Mouse (Mus musculus) lung, postnatal 25 days (tissue): ENCODE measurements around the gene Ccl26.
"Not testable (repeated sequence)": the region's sequence is repeated elsewhere in the genome, so short reads cannot be mapped to it uniquely, and the experiment has no call there.

ENCODE experiments used
- DNase-seq: peaks from one replicate; pipeline ENCODE4 v3.0.0; 2022; ENCODE audit warnings: low spot score

The Ccl26 gene

DNA sequence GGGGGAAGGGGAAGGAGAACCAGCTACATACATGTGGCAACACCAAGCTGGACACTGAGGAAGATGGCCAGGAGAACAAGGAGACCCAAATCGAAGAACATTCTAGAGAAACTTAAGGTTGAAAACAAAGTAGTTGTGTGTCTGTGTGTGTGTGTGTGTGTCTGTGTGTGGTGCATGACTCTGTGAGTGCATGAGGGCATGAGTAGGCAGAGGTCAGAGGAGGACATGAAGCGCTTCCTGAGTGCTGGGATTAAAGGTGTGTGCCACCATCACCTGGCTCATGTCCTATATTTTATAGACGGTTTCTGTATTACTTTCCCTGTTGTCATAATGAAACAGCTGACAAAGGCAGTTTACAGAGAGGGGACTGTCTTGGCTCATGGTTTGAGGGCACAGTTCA, at the start of gene Ccl26:
Ccl26 (minus strand) TSS at position 101 of the 400 bp plus-strand sequence.
- DNase-seq, result no peak

DNA sequence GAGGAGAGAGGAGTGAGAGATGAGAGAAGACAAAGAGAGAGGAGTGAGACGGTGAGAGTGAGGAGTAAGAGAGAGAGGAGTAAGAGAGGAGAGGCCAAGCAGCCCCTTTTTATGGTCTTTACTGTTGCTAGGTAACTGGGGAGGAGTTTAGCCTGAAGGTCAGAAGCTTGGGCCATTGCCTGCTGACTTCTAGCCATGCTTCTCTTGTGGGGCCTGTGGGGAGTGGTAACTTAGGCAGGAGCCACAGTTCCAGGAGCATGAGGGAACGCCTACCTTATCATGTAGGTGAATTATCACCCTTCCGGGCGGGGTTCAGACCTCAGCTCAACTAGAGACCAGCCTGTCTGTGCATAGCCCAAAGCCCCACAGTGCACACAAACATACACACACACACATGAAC, 46.4 kb upstream of the Ccl26 start:
- DNase-seq, result no peak

- DNase-seq, result no peak
Measured at GRCm38 (mm10) chr5:135607581-135607980, 44.2 kb upstream of the Ccl26 start.

- DNase-seq, result not testable (repeated sequence)
Measured at GRCm38 (mm10) chr5:135606717-135607116, 43.3 kb upstream of the Ccl26 start.

- not testable (repeated sequence) for DNase-seq
Measured at GRCm38 (mm10) chr5:135604643-135605042, 41.3 kb upstream of the Ccl26 start.

- no peak for DNase-seq
Measured at GRCm38 (mm10) chr5:135589996-135590784, 26.8 kb upstream of the Ccl26 start.

DNA sequence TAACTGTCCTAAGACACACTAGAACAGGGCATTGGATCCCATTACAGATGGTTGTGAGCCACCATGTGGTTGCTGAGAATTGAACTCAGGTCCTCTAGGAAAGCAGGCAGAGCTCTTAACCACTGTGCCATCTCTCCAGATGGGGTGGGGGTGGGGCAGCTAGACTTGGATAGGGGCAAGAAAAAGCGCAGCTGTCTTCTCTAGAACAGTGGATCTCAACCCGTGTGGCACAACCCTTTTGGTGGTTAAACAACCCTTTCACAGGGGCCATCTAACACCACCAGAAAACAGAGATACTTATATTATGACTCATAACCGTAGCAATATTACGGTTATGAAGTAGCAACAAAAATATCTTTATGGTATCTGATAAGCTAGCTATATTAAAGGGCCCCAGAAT, 24.4 kb upstream of the Ccl26 start:
- no peak for DNase-seq

GRCm38 (mm10) chr5:135585691-135586090, 22.3 kb upstream of the Ccl26 start:
- DNase-seq, result no peak

DNA sequence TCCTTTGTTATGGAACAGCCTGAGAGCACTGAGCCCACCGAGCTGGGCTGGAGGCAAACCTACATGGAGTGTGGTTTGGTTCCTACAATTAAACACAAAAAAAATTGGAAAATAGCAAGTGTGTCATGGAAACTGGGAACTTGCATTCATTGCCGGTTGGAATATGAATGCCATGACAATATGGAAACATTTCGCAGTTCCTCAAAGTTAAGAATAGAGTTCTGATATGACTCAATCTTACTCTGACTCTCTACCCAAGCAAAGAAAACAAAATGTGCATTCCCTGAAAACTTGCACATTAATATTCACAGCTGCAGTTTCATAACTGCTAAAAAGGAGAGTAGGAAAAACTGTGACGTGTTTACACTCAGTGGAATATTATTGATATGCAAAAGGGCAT, 19.0 kb upstream of the Ccl26 start:
- DNase-seq, result no peak

DNA sequence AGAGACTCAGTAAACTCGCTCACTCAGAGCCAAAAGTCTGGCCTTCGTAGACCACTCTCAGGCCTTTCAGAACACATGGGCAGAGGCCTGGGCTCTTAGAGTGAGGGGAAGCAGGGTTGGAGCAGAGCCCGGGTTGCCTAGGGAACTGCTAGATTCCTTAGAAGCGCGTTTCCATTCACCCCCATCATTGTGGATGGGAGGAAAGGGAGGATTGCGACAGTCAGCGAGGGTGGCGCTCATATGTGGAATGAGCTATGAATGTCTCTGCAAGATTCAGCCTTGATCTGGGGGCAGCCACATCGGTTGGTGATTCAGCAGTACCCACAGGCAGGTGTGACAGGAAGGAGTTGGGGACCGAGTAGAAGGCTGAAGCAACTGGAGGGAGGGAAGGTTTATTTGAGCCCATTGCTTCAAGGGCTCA, 16.0 kb upstream of the Ccl26 start:
- DNase-seq, result no peak

GRCm38 (mm10) chr5:135576055-135576454, 12.7 kb upstream of the Ccl26 start:
- DNase-seq, result no peak

GRCm38 (mm10) chr5:135573006-135573405, 9.6 kb upstream of the Ccl26 start, which contains the start of gene Ccl24:
Gene Ccl24 (minus strand): TSS chr5:135573049.
- no peak for DNase-seq

DNA sequence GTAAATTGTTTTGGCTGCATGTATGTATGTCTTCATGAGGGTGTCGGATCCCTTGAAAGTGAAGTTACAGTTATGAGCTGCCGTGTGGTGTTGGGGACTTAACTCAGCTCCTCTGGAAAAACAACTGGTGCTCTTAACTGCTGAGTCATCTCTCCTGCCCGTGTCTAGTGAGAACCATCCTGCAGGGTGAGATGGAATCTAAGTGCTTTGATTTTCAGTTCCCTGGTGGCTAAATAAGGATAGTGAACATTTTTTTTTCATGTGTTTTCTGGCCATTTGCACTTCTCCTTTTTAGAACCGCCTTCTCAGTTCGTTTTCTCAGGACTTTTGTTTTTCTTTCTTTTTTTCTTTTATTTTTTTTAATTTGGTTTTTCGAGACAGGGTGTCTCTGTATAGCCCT, 5.3 kb upstream of the Ccl26 start:
- no peak for DNase-seq

GRCm38 (mm10) chr5:135567556-135568265, 4.3 kb upstream of the Ccl26 start:
- no peak for DNase-seq

- DNase-seq, result no peak
Measured at GRCm38 (mm10) chr5:135557671-135558070, 5.7 kb downstream of the Ccl26 start.

GRCm38 (mm10) chr5:135557051-135557450, 6.3 kb downstream of the Ccl26 start:
- DNase-seq, result no peak

DNA sequence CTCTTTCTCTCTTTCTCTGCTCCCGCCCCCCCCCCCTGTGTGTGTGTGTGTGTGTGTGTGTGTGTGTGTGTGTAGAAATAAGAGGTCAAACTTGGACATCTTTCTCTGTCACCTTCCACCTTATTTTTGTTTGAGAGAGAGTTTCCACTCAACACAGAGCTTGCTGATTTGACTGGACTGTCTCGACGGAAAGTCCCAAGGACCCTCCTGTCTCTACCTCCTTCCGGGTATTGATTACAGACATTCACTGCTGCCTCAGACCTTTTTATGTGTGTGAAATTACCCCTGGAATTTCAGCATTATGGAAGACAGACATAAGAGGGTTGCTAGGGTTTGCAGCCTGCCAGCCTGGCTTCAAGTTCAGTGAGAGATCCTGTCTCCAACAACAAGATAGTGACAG, 7.1 kb downstream of the Ccl26 start:
- DNase-seq, result no peak

DNA sequence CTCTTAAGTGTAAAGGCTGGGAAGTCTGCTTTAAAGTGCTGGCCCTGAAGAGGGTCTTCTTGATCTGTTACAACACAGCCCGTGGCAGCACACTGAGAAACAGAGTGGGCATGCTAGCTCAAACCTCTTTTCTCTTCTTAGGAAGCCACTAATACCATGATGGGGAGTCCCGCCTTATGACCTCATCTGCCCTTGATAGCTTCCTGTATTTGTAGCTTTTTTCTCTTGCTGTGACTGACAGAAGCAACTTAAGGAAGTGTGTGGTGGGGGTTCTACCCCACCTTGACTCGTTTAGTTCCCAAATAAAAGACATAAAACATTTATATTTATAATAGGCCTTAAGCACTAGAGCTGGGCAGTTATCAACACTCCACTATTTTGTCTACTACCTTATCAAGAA, 11.8 kb downstream of the Ccl26 start:
- DNase-seq, result no peak

DNA sequence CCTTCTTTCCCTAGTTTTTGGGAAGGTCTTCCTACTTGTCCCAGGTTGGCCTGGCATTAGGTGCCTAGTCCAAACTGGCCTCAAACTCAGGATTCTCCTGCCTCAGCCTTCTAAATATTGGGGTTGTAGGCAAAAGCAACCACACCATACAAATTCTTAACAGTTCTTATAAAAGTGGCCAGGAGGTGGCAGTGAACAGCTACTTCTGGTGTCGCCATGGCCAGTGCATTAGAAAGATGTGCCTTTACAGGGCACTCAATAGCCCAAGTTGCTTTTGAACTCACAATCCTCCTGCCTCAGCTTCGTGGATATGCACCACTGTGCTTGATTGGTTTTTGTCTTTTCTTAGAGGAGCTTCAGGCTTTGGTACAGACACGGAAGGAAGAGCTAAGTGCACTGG, 12.5 kb downstream of the Ccl26 start:
- peak; percentile 45 for DNase-seq

DNA sequence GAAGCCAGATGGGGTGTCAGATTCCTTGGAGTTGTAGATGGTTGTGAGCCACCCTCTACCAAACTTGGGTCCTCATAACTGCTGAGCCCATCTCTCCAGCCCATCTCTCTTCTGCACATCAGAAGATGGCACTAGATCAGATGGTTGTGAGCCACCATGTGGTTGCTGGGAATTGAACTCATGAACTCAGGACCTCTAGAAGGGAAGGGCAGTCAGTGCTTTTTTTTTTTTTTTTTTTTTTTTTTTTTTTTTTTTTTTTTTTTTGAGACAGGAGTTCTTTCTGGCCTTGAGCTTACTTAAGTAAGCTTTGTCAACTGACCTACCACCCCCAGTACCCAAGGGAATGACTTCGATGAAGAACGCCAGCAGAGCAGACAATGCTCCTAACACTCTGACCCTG, 15.4 kb downstream of the Ccl26 start:
- no peak for DNase-seq

GRCm38 (mm10) chr5:135544865-135545797, 18.2 kb downstream of the Ccl26 start, which contains the start of gene Hip1:
Gene Hip1 (minus strand): TSS chr5:135545120.
- peak; percentile 100 for DNase-seq

GRCm38 (mm10) chr5:135544032-135544558, 19.3 kb downstream of the Ccl26 start:
- DNase-seq, result peak; percentile 43
